Mouse (Mus musculus): ENCODE measurements at regions not wholly inside any gene's neighbourhood (a gene's known extent, or its start where the extent isn't known, plus 50 kb on each side); places are given as distances from the start of the nearest gene placed in this dataset.

- no peak for TF ChIP-seq ZNF384 (IDR thresholded peaks at IDR 0.05; ENCODE audit: low read depth, low read length)
- TF ChIP-seq NRF1 (IDR thresholded peaks at IDR 0.05; ENCODE audit: insufficient read depth, low read depth, low read length, poor library complexity, severe bottlenecking): no peak
- no peak for TF ChIP-seq USF1 (IDR thresholded peaks at IDR 0.05; ENCODE audit: low read depth, low read length)
These were observed 269.7 kb downstream of the Ndfip2 start for GRCm38 (mm10) chr14:105528107-105528506.
